Mouse (Mus musculus): ENCODE data around the gene B3gnt8.

Gene B3gnt8

GRCm38 (mm10) chr7:25619722-25619991, 6.8 kb upstream of the B3gnt8 start:
- no peak for DNase-seq (ENCODE audit: low spot score)

GRCm38 (mm10) chr7:25620101-25620500, 6.4 kb upstream of the B3gnt8 start:
- no peak for DNase-seq (ENCODE audit: low spot score)

GRCm38 (mm10) chr7:25620751-25621150, 5.7 kb upstream of the B3gnt8 start:
- DNase-seq (ENCODE audit: low spot score), result no peak

- DNase-seq (ENCODE audit: low spot score), result no peak
Observed at GRCm38 (mm10) chr7:25623857-25624370, 2.5 kb upstream of the B3gnt8 start.

- no peak for DNase-seq (ENCODE audit: low spot score)
Observed at GRCm38 (mm10) chr7:25624851-25625250, 1.6 kb upstream of the B3gnt8 start.

- peak; percentile 22 for DNase-seq (ENCODE audit: low spot score)
Observed at GRCm38 (mm10) chr7:25625594-25626250, 732 bp upstream of the B3gnt8 start.

GRCm38 (mm10) chr7:25627431-25628322, 1.2 kb downstream of the B3gnt8 start:
- DNase-seq (ENCODE audit: low spot score), result peak; percentile 50

GRCm38 (mm10) chr7:25628323-25628620, 1.8 kb downstream of the B3gnt8 start:
- no peak for DNase-seq (ENCODE audit: low spot score)

- DNase-seq (ENCODE audit: low spot score), result no peak
Observed at GRCm38 (mm10) chr7:25632679-25633078, 6.2 kb downstream of the B3gnt8 start.

GRCm38 (mm10) chr7:25636373-25636772, 9.9 kb downstream of the B3gnt8 start:
- no peak for DNase-seq (ENCODE audit: low spot score)

GRCm38 (mm10) chr7:25637099-25637498, 10.6 kb downstream of the B3gnt8 start:
- DNase-seq (ENCODE audit: low spot score), result no peak

- DNase-seq (ENCODE audit: low spot score), result no peak
Observed at GRCm38 (mm10) chr7:25639754-25640153, 13.3 kb downstream of the B3gnt8 start.

- no peak for DNase-seq (ENCODE audit: low spot score)
Observed at GRCm38 (mm10) chr7:25644136-25644535, 17.7 kb downstream of the B3gnt8 start.

GRCm38 (mm10) chr7:25644631-25645030, 18.2 kb downstream of the B3gnt8 start:
- DNase-seq (ENCODE audit: low spot score), result no peak

GRCm38 (mm10) chr7:25645074-25645473, 18.6 kb downstream of the B3gnt8 start:
- no peak for DNase-seq (ENCODE audit: low spot score)

- no peak for DNase-seq (ENCODE audit: low spot score)
Observed at GRCm38 (mm10) chr7:25647574-25648123, 21.2 kb downstream of the B3gnt8 start.

GRCm38 (mm10) chr7:25649839-25650238, 23.4 kb downstream of the B3gnt8 start:
- DNase-seq (ENCODE audit: low spot score), result no peak

GRCm38 (mm10) chr7:25651281-25651680, 24.8 kb downstream of the B3gnt8 start:
- DNase-seq (ENCODE audit: low spot score), result no peak

GRCm38 (mm10) chr7:25652244-25652759, 25.8 kb downstream of the B3gnt8 start:
- DNase-seq (ENCODE audit: low spot score), result no peak

- no peak for DNase-seq (ENCODE audit: low spot score)
Observed at GRCm38 (mm10) chr7:25655601-25656428, 29.4 kb downstream of the B3gnt8 start.

- no peak for DNase-seq (ENCODE audit: low spot score)
Observed at GRCm38 (mm10) chr7:25657785-25658184, 31.3 kb downstream of the B3gnt8 start.
